Mouse (Mus musculus) gonadal fat pad, adult 2 months (tissue): ENCODE results near the gene Aldh1b1. TPM values are rescaled to one million over a fixed set of nuclear protein-coding genes. Genes with fewer than 3 reads are reported as not detected.

ENCODE experiments used
- DNase-seq: peaks from one replicate; pipeline ENCODE4 v3.0.0-alpha.2; 2012; ENCODE audit warnings: low read depth
- polyA plus RNA-seq: library from polyadenylated mRNA; depleted of rRNA; stranded (reverse); fragments of >200 nt; gene quantifications from 2 replicates; pipeline ENCODE4 v1.2.3, GENCODE M21; 2012; rRNA removed

The Aldh1b1 gene
- polyA plus RNA-seq, result 1.1 and 1.6 TPM in 2 replicates

DNA sequence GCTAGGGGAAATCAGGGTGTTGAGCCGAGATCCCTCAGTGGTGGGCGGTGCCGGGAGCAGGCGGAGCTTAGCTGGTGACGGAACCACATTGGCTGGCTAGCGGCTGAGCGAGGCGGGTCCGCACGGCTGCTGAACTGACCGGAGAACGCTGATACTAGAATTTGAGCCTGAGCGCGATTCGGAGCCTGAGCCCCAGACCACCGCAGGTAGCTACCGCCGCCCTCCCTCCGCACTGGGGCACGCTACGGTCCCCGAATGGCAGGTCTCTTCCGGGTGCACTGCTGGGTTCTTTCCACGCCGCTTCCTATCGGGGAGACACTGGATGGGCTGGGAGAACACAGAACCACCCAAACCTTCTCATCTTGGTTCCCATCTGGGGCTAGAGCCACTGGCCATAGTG lies at the start of gene Aldh1b1:
Gene Aldh1b1, plus strand, starts transcription at position 59 of the 400 bp plus-strand sequence.
- no peak for DNase-seq

DNA sequence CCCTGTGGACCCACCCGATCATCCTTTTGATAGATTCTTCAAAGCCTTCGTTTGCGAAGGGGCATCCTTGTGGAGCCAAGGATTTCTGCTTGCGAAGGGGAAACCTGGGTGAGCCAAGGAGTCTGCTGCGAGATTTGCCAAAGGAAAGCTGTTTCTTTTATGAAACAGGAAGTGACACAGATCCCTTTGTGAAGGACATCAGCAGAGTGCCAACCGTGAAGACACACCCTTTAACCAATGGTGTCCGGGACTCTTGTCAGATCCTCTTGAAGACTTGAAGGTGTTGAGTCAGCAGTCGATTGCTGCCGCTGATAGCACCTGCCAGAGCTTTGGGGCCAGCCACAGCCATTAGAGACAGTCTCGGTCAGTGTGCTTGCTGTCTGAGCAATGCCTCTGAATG lies 49.4 kb upstream of the Aldh1b1 start:
- no peak for DNase-seq

DNA sequence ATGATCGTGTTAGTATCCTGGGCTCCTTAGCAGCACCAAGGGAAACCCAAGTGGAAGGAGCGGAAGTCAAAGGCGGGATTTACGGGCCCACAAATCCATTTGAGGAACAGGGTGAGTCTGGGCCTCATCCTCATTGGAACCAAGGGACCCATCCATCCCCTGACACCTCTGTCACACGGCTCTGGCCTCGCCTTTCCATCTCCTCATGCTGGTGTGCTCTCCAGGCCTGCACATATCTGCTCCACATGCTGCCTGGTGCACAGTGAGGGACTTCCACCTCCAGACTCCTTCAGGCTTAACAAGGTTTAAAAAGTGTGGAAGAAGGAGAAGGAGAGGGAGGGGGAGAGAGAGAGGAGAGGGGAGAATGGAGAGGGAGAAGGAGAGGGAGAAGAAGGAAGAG lies 48.3 kb upstream of the Aldh1b1 start:
- no peak for DNase-seq

DNA sequence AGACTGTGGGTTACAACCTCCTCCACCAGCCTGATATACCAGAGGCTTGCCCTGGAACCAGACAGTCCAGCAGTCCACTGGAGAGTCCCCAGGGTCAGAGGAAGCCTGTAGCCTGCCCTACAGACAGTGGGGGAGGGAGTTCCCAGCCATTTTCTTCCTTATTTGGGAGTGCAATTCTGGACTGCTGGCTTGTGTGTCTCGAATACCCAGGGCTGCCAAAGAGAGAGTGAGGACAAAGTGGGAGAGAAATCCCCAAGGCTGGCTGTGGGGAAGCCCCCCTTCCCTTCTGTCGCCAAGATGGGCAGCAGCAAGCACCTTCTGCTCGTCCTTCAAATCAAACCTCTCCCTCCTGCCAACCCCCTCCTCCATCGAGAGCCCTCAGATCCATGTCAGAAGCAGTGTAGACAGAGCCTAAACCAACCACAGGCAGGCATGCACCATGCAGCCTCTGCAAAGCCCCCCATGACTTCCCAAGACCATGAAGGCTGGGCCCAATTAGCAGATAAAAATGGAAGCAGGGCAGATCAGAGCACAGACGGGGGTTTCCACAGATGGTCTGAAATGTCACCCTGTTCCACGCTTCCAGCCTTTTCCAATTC lies 45.5 kb upstream of the Aldh1b1 start:
- DNase-seq, result no peak

DNA sequence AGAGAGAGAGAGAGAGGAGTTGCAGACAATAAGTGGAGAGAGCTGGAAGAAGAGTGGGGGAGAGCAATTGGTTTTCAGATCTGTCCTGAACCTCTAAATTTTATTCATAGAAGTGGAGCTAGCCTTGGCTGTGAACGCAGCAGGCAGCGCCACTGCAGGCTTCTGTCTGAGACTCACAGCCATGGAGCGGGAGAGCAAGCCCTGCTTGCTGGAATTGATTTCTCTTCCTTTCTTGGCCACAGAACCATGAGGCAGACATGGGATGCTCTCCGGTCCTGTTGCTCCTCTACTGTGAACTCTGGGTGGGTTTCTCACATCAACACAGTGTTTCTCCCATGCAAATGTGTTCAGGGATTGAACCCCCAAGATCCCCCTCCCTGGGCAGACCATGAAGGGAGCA lies 44.7 kb upstream of the Aldh1b1 start:
- no peak for DNase-seq

DNA sequence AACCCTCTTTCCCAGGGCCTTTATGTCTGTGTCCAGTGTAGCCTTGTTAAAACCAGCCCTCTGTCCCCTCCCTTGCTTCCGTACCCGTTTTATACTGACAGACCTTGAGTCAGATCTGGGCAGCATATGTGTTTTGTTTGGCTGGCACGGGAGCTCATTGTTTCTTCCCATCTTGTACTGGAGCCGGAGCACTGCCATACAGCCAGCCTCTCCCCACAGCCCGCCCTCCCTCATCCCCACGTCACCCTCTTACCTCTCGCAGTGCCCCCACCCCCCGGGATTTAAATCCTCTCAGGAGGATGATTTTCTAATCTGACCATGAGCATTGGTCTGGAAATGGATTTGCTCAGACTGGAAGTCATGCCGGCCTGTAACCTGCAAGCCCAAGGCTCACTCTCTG lies 43.7 kb upstream of the Aldh1b1 start:
- no peak for DNase-seq

DNA sequence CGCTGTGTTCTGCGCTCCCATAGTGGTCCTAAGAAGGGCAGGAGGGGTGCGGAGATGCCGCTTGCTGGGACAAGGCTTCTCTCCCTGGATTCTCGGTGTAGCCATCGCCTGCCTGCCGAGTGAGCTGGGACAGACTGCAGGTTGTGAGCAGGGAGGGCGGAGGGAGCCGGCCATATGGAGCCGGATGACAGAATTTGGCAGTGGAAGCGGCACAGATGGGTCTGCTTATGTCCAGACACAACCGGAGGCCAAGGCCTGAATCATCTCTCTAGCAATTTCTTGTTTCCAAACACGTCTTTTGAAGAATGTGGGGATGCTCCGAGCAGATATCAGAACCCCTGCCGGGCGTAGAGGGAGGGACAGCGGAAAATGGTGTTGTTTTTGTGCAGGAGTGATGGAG lies 42.9 kb upstream of the Aldh1b1 start:
- DNase-seq, result no peak

DNA sequence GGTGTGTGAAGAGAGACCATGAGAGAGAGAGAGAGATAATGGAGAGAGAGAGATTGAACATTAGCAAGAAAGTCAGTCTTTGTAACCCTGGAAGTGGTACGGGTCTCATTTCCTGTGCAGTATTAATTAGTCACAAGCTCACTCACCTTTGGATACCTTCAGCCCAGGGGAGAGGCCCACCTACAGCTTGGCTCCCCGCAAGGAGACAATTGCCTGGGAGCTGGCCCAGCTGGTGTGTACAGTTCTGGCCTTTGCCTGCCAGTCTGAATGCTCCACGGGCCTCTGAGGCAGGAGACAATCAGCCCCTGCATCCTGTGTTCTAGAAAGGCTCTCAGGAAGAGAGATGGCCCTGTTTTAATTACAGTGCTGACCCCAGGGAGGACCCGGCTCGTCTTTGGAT lies 40.9 kb upstream of the Aldh1b1 start:
- no peak for DNase-seq

DNA sequence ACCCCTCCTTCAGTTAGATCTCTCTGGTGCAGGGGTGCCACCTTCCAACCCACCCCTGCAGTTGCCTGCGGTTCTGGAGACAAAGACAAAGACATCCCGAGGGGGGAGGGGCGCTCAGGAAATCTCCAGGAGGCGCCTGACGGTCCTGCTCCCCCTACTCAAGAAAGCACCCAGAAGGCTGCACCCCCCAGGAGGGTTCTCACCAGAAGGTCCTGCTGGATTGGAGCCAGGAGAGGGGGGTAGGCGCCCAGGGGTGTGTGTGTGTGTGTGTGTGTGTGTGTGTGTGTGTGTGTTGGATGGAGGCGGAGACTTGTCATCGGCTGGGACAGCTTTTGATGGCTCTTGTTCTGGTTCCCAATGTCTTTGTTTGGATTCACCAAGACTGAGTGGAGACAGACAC lies 39.4 kb upstream of the Aldh1b1 start:
- DNase-seq, result no peak

DNA sequence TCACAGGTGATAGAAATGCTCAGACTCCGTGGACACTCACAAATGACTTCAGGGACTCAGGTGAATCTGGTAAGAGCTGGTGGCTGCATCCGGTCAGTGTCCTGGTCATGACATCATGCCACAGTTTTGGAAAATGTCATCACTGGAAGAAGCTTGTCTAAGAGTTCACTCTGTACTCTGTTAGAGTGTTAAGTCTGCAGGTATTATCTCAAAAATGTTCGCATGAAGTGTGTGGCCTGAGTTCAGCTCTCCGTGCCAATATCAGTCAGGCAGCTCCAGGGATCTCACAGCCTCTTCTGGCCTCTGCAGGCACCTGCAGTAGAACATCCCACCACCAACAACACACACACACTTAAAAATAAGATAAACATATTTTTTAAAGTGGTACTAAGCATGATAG lies 36.2 kb upstream of the Aldh1b1 start:
- DNase-seq, result no peak

DNA sequence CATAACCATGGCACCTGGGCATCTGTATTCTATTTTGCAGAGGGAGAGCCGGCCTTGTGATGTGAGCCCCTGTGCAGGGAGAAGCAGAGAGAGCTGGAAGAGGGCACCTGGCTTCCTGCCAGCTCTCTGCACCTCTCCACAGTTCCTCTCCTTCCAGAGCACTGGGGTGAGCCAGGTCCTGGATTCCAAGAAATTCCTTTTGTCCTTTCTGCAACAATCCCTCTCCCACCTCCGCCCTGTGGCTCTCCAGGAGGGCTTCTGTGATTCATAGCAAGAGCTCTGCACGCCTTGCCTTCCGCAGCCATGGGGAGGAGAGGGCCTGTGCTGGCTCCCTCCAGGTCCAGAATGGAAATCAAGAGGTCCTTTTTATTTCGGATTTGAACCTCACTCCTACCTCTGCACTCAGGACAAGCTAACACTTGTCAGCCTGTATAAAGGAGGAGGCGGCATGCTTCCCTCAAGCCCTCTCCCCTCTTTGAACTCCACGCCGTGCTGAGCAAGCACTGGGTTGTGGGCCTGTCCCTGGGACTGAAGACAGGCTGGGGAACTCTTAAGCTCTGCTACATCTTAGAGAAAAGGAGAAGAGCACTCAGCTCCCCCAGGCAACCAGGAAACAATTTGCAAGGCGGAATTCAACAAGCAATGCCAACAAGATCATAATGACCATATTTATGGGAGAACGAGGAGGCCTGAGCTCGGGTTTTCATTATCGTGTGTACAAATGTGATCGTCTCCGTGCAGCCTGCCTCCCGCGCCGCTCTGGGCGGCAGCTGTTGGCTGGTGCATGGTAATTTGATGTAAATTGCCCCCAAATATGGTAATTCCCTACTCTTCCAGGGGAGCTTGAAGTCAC lies 35.3 kb upstream of the Aldh1b1 start:
- DNase-seq, result no peak

DNA sequence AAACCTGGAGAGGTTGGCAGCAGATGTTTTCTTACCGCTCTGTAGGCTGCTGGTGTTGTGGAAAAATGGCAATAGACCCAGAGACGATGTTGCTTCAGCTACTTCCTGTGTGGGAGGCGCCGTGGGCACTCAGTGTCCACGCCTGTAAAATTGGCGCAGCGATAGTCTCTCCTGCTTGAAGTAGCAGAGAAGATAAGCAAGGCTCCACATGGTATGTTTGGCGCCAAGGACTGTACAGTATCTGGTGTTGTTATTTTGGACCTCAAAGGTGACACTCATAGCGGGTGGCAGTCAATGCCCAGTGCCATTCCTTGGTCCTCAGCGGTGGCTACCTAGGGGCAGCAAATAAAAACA lies 34.7 kb upstream of the Aldh1b1 start:
- DNase-seq, result no peak

DNA sequence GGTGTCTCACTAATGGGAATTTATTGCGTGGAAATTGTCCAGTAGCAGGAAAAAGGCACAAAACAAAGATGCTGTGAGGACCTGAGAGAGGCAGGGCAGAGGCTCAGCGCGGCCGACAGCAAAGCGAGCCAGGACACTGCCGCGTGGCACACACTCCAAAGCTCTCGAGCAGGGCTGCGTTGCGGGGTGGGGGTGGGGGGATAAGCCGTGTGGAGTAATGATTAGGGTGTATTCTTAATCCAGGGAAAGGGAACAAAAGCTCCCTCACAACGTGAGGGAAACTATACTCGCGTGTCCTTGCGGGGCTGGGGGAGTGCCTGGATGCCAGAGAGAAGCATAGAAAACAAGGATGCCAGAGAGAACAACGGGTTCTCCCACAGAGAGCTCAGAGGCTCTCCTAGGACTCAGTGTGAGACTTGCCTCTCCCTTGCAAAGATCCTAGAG lies 33.7 kb upstream of the Aldh1b1 start:
- DNase-seq, result no peak

DNA sequence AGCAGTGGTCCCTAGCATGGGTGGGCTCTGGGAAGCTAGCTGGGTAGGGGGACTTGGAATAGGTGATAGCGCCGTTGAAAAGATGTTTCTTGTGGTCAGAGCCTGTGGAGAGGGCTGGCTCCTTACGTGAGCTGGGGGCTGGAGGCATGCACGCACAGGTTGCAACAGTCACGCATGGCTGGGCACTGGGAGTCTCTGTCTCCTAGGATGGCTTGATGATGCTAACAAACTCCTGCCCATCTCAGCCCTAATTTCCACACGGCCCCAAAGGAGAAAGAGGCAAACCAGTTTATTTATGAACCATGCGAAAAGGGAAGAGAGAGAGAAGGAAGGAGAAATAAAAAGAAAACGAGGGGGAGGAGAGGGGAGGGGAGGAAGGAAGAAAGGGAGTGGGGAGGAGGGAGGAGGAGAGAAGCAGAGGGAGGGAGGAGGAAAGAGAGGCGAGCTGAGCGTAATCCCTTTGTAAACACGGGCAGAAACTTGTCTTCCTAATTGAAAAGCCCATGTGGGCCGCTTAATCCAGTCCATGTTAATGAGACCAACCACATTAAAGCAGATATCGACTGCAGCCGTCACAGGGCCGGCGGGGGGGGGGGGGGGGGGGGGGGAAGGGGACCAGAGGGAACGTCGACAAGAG lies 33.1 kb upstream of the Aldh1b1 start:
- no peak for DNase-seq

DNA sequence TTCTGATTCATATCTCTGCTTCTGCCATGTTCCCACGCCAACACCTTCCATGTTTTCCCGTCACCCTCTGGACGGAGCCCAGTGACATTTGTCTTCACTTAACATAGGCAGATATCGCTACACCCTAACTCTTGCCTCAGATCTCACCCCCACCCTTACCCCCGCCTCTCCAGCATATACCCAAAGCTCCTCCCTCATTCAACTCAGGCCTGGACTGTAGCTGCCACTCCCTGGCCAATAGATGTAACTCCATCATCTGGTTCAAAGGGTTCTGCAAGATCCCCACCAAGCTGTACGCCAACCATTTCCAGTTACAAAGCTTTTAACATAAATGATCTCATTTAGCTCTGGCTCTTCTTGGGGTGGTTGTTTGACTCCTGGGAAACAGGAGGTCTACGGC lies 32.0 kb upstream of the Aldh1b1 start:
- no peak for DNase-seq

DNA sequence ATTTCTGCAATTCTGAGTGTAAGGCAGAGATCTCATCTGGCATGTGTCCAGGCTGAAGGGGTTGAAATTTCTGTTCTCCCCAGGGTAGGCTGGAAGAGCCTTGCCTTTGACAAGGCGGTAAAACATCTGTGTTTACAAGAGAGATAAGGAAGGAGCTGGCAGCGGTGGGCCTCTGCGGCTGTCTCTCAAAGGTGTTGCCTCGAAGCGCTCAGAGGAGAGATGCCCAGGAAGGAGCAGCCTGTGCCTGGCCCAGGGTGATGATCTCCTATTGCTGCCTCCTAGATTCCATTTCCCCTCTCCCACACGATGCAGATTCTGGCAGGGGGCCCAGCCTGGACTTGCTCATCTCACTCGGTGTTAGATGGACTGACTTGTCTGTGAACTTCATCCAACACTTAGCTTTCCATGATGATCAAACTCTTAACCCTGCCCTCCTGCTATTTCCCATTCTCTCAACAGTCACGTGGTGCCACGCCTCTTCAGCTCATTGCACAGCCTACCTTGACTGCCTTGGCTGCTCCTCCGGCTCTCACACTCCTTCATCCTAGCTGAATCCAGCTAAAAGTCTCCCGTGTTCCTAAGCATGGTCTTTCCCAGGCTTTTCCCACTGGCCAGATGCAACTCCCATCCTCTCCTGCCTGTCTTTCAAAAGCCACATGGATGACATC lies 30.8 kb upstream of the Aldh1b1 start:
- no peak for DNase-seq

DNA sequence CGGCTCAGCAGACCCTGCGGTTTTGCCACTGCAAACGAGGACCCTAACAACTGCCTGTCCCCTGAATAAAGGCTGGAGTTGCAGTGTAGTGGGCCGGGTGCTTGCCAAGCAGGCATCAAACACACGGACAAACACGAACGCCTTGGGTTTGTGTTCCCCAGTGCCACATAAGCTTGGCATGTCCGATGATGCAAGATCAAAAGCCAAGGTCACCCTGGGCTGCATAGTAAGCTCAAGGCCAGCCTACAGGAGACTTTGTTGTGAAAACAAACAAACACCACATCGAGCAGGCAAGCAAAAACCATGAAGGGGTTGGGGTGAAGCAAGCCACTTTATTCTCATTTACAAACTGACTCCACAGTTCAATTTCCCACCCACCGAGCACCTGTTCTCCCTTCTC lies 29.7 kb upstream of the Aldh1b1 start:
- no peak for DNase-seq

DNA sequence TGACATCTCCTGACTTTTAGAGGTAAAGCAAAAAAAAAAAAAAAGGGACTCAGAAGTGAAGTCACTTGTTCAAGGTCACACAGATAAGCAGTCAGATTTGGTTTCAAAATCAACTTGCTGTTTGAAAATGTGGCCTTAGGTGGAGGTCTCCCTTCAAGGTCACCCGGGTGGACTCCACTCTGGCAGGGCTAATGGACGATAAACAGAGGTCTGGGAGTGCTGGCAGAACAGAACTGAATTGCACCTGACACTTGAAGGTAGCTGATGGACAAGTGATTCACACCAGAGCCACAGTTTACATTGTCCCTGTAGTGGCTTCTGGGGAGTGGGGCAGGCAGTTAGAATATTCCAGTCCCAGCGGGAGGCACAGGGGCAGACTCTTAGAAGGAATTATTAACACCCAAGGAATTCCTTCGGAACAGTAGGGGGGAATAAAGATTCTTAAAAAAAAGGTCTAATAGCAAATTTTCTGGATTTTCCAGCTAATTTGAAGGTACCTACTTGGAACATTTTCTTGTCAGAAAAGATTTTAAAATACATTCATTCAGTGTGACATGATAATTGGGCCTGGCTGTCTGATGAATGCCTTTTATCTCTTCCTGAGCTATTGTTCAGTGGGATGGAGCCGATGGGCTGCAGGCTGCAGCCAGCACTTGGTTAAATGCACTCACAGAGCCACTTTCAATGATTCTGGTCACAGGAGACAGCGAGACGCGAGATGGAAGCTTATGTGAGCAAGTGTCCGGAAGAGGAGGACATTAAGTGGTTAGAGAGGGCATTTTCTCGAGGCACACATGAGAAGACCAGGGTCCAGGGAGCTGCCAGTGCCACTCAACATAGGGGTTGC lies 28.8 kb upstream of the Aldh1b1 start:
- DNase-seq, result no peak

DNA sequence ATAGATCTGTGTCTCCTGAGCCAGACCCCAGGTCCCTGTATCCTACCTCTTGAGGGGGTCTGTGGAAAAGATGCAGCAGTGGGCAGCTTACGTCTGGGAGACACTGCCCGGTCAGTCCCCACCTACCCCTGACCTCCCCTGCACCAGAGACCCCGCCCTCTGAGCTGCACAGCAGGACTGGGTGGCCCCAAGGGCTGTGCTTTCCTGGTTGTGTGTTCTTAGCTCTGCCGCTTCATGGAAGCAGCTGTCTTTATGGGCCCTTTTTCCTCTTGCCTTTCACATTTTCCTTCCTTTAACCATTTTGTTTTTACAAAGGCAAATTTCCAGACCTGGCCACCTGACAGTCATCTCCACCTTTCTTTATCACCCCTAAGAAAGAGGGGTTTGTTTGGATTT lies 28.2 kb upstream of the Aldh1b1 start:
- DNase-seq, result no peak

DNA sequence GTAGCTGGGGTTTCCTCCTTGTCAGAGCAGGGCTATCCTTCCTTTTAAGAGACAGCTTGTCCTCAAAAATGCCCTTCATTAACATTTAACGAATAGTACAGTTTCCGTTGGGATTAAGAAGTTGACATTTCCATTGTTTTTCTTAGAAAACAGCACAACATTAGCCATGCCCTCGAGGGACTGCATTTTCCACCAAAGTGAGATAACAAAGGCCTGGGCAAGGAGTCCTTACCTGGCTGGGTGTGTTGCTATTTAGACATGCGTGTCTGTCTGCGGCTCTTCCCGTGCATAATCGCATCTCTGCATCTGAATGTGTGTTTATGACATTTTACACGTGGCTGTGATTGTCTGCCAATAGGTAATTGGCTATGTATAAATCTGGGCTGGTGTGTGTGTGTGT lies 27.6 kb upstream of the Aldh1b1 start:
- DNase-seq, result no peak

DNA sequence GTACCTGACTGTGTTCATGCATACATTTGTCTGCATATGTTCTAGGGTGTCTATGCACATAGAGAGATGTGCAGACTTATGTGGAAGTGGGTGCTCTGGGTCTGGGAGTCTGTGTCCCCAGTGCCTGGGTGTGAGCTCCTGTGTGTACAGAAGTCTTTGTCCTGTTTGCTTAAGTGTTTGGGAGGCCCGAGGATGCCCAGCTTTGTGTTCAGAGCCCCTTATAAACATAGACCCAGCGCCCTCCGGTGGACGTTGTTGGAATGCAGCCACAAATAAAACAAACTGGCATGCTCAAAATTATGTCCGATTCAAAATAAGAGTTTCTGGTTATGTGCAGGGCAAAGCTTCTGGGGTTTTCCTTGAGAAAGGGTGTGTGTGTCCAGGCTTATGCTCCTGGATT lies 27.2 kb upstream of the Aldh1b1 start:
- no peak for DNase-seq

DNA sequence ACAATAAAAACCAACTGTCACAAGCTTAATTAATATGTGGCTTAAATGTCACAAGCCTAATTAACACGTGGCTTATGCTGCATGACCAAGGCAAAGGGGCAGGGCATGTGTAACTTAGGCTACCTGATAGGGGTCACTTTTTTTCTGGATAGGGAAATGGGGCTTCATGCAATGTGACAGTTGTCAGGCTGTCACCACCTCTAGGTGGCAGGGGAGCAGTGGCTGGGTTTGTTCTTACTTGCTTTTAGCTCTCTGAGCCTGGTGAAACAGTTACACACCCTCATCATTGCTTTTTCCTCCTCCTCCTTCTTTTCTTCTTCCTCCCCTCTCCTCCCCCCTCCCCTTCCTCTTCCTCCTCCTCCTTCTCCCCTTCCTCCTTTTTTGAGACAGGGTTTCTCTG lies 15.2 kb upstream of the Aldh1b1 start:
- no peak for DNase-seq
